Mouse (Mus musculus): ENCODE results near the gene Sema5b. TPM values are rescaled to one million over a fixed set of nuclear protein-coding genes. Genes with fewer than 3 reads are reported as not detected.

Sema5b gene
- total and polyA plus RNA-seq, 2 experiments from 2014 or later = 11.4 to 46.5 TPM

DNA sequence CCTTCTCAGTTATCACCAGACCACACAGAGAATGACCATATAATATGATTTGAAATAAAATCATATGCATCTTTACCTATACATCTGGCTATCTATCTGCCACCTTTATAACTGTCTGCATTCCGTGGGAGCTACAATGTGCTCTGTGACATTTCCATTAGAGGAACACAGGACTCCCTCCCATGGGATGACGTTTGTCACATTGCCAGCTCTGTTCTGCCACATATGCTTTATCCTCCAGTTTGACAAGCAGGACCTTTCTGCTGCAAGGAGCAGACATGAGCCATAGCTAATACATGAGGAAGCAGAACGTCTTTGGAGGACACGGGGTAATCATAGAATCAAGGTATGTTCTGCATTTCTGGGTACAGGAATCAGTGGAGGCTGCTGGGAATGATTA, 16.7 kb upstream of the Sema5b start:
- Histone ChIP-seq H3K27me3 (ENCODE audit: insufficient read depth, low read length) (no peaks in the 10 kb centered on the region), H3K4me3 (ENCODE audit: low read depth, low read length) (no peak overlapping the region), H3K4me1 (ENCODE audit: insufficient read depth, low read length) (no peaks in the 10 kb centered on the region), H3K4me2 (ENCODE audit: low read depth, low read length, poor library complexity, severe bottlenecking) (no peak overlapping the region), H3K36me3 (ENCODE audit: insufficient read depth, low read length) (no peaks in the 10 kb centered on the region), H3K9me3 (ENCODE audit: low read length) (no peaks in the 10 kb centered on the region), H3K27ac (ENCODE audit: low read depth, low read length) (no peak overlapping the region), H3K9ac (replicated peaks; ENCODE audit: low read length, poor library complexity, severe bottlenecking) (no peak overlapping the region)
- DNase-seq (ENCODE audit: low spot score) = peak; percentile 37
- TF ChIP-seq CTCF (IDR thresholded peaks at IDR 0.05) = no peak
- 59% methylated on average over 4 of the region's 4 CpGs for WGBS
- ATAC-seq (ENCODE audit: low FRiP score) = no peak

DNA sequence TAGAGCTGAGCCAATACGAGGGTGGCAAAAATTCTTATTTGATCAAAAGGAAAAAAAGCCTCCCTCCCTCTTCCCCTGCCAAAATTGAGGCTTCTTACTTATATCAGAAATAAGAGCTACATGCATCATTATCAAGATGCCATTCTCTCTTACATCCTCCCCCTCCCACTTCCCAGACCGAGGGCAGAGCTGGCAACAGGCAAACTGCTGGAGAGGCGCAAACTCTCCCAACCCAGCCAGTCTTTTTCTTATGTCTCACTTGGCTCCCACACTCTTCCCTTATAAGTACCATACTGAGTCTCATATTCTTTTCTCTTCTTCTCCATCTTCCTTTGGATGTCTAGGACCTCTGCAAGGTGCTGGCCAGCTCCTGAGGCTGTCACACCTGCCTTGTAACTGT, 6.3 kb upstream of the Sema5b start:
- peaks cover 8% of the 10 kb centered on the region; the same call in 1 of the 2 replicates for H3K27me3 ChIP-seq (ENCODE audit: insufficient read depth, low read length)
- H3K4me1 ChIP-seq (ENCODE audit: insufficient read depth, low read length) = no peaks in the 10 kb centered on the region
- no peak overlapping the region for H3K4me3 ChIP-seq (ENCODE audit: low read depth, low read length)
- WGBS = 70% methylated on average over 3 of the region's 3 CpGs
- H3K27ac ChIP-seq (ENCODE audit: low read depth, low read length) = no peak overlapping the region
- H3K4me2 ChIP-seq (ENCODE audit: low read depth, low read length, poor library complexity, severe bottlenecking) = no peak overlapping the region
- no peak for DNase-seq (ENCODE audit: low spot score)
- H3K36me3 ChIP-seq (ENCODE audit: insufficient read depth, low read length) = no peaks in the 10 kb centered on the region
- TF ChIP-seq CTCF (IDR thresholded peaks at IDR 0.05) = no peak
- no peak for ATAC-seq (ENCODE audit: low FRiP score)
- H3K9me3 ChIP-seq (ENCODE audit: low read length) = no peaks in the 10 kb centered on the region
- no peak overlapping the region for H3K9ac ChIP-seq (replicated peaks; ENCODE audit: low read length, poor library complexity, severe bottlenecking)

DNA sequence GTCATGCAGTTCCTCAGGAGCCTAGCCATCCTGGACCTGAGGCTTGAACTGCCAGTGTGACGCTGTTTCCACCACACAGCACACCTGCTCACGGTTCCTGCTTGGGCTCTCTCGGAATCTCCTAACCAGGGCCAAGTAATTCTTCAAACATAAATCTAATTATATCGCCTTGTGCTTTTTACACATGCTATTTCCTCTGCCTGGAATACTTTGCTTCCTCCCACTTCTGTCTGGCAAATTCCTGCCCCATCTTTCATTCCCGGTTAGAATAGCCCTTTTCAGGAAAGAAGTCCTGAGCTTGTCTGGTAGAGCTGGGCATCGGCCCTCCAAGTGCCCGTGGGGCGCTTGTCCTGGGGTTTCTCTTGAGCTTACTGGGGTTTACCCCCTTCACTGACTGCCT, 3.3 kb upstream of the Sema5b start:
- Histone ChIP-seq H3K4me1 (ENCODE audit: insufficient read depth, low read length) (no peaks in the 10 kb centered on the region), H3K4me2 (ENCODE audit: low read depth, low read length, poor library complexity, severe bottlenecking) (no peak overlapping the region), H3K27me3 (ENCODE audit: insufficient read depth, low read length) (peaks cover 10% of the 10 kb centered on the region), H3K27ac (ENCODE audit: low read depth, low read length) (no peak overlapping the region), H3K36me3 (ENCODE audit: insufficient read depth, low read length) (no peaks in the 10 kb centered on the region), H3K4me3 (ENCODE audit: low read depth, low read length) (no peak overlapping the region), H3K9ac (replicated peaks; ENCODE audit: low read length, poor library complexity, severe bottlenecking) (no peak overlapping the region), H3K9me3 (ENCODE audit: low read length) (no peaks in the 10 kb centered on the region)
- ATAC-seq (ENCODE audit: low FRiP score) (no peak), DNase-seq (ENCODE audit: low spot score) (no peak)
- WGBS = 87% methylated on average over 8 of the region's 8 CpGs
- TF ChIP-seq CTCF (IDR thresholded peaks at IDR 0.05) = no peak

DNA sequence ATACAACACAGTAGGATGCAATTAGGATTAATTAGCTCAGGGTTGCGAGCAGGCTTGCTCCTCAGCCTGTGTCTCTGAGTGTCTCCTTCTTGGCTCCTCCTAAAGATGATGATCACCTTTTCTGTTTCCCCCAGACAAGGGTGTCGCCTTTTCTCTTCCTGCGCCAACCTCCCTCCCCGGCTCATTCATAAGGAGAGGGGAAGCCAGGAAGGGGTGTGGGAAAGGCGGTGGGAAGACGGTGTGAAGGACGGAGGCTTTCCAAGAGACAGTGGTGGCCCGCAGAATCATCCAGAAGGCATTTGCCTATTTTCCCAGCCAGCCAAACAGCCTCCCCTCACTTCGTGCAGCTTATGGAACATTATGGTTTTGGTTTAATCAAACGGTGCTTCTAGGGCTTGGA, 1.9 kb upstream of the Sema5b start:
- Histone ChIP-seq H3K9ac (replicated peaks; ENCODE audit: low read length, poor library complexity, severe bottlenecking) (no peak overlapping the region), H3K9me3 (ENCODE audit: low read length) (no peaks in the 10 kb centered on the region), H3K36me3 (ENCODE audit: insufficient read depth, low read length) (no peaks in the 10 kb centered on the region), H3K4me3 (ENCODE audit: low read depth, low read length) (no peak overlapping the region), H3K27me3 (ENCODE audit: insufficient read depth, low read length) (peaks cover 12% of the 10 kb centered on the region), H3K4me2 (ENCODE audit: low read depth, low read length, poor library complexity, severe bottlenecking) (no peak overlapping the region), H3K27ac (ENCODE audit: low read depth, low read length) (no peak overlapping the region), H3K4me1 (ENCODE audit: insufficient read depth, low read length) (no peaks in the 10 kb centered on the region)
- ATAC-seq (ENCODE audit: low FRiP score) = no peak
- WGBS = 71% methylated on average over 10 of the region's 10 CpGs
- DNase-seq (ENCODE audit: low spot score) = no peak
- no peak for TF ChIP-seq CTCF (IDR thresholded peaks at IDR 0.05)

DNA sequence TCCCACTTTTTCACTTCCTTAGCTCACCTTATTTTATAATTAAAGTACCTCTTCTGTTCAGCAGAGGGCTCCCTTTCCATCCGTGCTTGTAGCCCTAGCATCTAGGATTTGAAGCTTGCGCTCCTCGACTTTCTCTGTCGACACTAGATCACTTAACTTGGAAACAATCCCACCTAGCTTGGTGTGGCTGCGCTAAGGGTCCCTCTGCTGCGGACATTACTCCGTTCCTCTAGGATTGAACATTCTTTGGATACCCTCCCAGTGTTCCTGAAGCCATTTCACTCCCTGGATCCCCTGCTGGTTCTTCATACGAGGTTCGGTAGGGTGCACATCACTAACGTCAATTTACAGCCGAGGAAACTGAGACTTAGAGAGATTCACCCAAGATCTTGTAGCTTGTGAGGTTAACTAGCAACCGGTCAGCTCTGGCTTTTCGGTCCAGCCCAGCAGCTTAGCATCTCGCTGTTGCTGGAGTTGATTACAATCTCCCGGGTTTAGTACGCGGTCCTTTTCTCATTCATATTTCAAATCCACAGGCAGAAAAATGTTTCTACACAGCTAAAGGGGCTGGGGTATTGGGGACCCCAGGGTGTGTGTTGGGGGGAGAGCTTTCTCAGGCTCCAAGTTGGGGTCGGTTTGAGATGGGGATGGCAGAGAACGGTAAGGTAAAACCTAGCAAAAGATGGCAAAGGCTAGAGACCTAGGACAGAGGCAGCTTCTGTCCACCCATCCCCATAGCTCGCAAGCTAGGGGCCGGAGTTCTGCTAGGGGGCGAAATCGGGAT, 420 bp upstream of the Sema5b start:
- peak; percentile 89 for DNase-seq (ENCODE audit: low spot score)
- peak; percentile 52 for ATAC-seq (ENCODE audit: low FRiP score)
- Histone ChIP-seq H3K36me3 (ENCODE audit: insufficient read depth, low read length) (no peaks in the 10 kb centered on the region), H3K4me2 (ENCODE audit: low read depth, low read length, poor library complexity, severe bottlenecking) (peak overlapping the region; percentile 99), H3K9ac (replicated peaks; ENCODE audit: low read length, poor library complexity, severe bottlenecking) (peak overlapping the region; percentile 63; the same call in 1 of the 2 replicates), H3K4me3 (ENCODE audit: low read depth, low read length) (peak overlapping the region; percentile 69), H3K4me1 (ENCODE audit: insufficient read depth, low read length) (no peaks in the 10 kb centered on the region), H3K9me3 (ENCODE audit: low read length) (no peaks in the 10 kb centered on the region), H3K27me3 (ENCODE audit: insufficient read depth, low read length) (peaks cover 12% of the 10 kb centered on the region), H3K27ac (ENCODE audit: low read depth, low read length) (no peak overlapping the region)
- under 1% methylated on average over 21 of the region's 23 CpGs for WGBS
- peak; percentile 88 for TF ChIP-seq CTCF (IDR thresholded peaks at IDR 0.05)

DNA sequence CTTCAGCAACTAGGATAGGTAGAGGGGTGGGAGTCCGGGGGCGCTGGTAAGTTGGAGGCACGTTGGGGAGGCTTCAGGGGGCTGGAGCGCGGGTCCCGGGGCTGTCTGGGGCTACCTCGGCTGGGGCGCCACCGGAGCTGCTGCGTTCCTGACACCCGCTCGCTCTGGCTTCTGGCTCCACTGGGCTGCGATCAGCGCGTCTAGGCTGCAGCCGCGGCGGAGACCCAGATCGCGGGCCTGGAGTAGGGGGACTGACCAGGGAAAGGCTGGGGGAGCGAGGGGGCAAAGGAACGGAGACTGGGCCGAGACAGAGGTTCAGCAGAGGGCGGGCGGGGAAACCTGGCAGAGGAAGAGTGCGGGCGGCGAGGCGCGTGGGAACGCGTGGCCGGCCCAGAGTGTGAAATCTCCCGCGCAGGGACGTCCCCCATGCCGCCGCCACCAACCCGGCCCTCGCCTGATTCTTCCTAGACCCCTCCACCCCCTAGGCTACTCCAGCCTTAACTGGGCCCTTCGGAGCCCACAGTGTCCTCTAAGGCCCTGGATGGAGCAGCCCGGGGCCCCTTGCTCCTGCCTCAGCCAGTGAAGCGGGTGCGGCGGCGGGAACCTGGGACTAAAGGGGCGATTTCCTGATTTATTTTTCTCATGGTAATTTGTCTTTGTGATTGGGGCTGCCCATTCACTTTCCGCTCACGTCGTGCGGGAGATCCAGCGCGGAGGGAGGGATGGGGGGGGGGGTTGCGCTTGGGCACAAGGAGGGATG, 896 bp downstream of the Sema5b start:
- TF ChIP-seq CTCF (IDR thresholded peaks at IDR 0.05) = no peak
- Histone ChIP-seq H3K4me2 (ENCODE audit: low read depth, low read length, poor library complexity, severe bottlenecking) (peak overlapping the region; percentile 99), H3K4me3 (ENCODE audit: low read depth, low read length) (peak overlapping the region; percentile 69), H3K27ac (ENCODE audit: low read depth, low read length) (peak overlapping the region; percentile 55; the same call in 1 of the 2 replicates), H3K27me3 (ENCODE audit: insufficient read depth, low read length) (peaks cover 12% of the 10 kb centered on the region), H3K9me3 (ENCODE audit: low read length) (no peaks in the 10 kb centered on the region), H3K36me3 (ENCODE audit: insufficient read depth, low read length) (no peaks in the 10 kb centered on the region), H3K4me1 (ENCODE audit: insufficient read depth, low read length) (no peaks in the 10 kb centered on the region), H3K9ac (replicated peaks; ENCODE audit: low read length, poor library complexity, severe bottlenecking) (peak overlapping the region; percentile 63)
- WGBS = under 1% methylated on average over 46 of the region's 54 CpGs
- ATAC-seq (ENCODE audit: low FRiP score) (peak; percentile 49), DNase-seq (ENCODE audit: low spot score) (no peak)
